Comparison of ENCODE assay signal across 8 mouse cellular contexts in the genomic region with DNA sequence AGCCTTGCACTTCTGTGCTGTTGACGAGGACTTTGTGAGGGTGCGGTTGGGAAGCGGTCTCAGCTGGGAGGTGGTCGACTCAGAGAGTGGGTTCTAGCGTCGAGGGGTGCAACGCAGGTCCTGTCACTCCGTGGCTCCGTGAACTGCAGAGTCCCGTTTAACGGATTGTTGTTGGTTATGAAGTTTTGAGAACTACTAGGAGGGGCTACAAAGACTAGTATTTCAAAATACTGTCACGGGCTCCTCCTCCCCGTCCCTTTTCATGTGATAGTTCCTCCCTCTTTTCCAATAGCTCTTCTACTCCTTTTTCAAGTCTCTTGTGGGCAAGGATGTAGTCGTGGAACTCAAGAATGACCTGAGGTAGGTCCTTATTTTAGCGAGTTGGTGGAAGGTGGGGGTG. TPM values are rescaled to one million over a fixed set of nuclear protein-coding genes. Genes with fewer than 3 reads are reported as not detected.
DNase-seq lines count a peak whose midpoint lies in the region; ATAC-seq and TF ChIP-seq lines count a peak whose summit lies in the region.

No protein-coding gene starts in this region.

- H3K9ac ChIP-seq in lung, embryonic 14.5 days, result peak overlapping the region; percentile 94
- H3K9ac ChIP-seq in embryonic facial prominence, embryonic 15.5 days, result peak overlapping the region; percentile 90
- H3K9ac ChIP-seq in limb, embryonic 12.5 days (replicated peaks), result peak overlapping the region; percentile 91
- H3K9ac ChIP-seq in neural tube, embryonic 14.5 days (replicated peaks; ENCODE audit: low read depth, low read length), result peak overlapping the region; percentile 81

- no peak; the same call in 1 of the 2 replicates for ATAC-seq in lung, embryonic 14.5 days (ENCODE audit: insufficient read depth)
- ATAC-seq in embryonic facial prominence, embryonic 15.5 days (ENCODE audit: insufficient number of reproducible peaks, low FRiP score, low TSS enrichment, low read depth), result no peak; the same call in 1 of the 2 replicates
- no peak for ATAC-seq in limb, embryonic 12.5 days (ENCODE audit: insufficient number of reproducible peaks, insufficient read depth, low FRiP score, low TSS enrichment, low read depth)
- ATAC-seq in neural tube, embryonic 14.5 days (ENCODE audit: low read depth), result no peak

- WGBS in lung, embryonic 14.5 days, result under 1% methylated on average over 15 of the region's 15 CpGs
- WGBS in embryonic facial prominence, embryonic 15.5 days, result 0% methylated on average over 15 of the region's 15 CpGs
- under 1% methylated on average over 15 of the region's 15 CpGs for WGBS in limb, embryonic 12.5 days
- WGBS in neural tube, embryonic 14.5 days, result under 1% methylated on average over 15 of the region's 15 CpGs

- peak overlapping the region; percentile 91 for H3K4me2 ChIP-seq in lung, embryonic 14.5 days
- peak overlapping the region; percentile 87 for H3K4me2 ChIP-seq in embryonic facial prominence, embryonic 15.5 days (replicated peaks)
- peak overlapping the region; percentile 72 for H3K4me2 ChIP-seq in limb, embryonic 12.5 days
- H3K4me2 ChIP-seq in neural tube, embryonic 14.5 days (ENCODE audit: low read depth, low read length), result peak overlapping the region; percentile 97

- no peaks in the 10 kb centered on the region for H3K9me3 ChIP-seq in lung, embryonic 14.5 days (ENCODE audit: low read depth, low read length)
- no peaks in the 10 kb centered on the region for H3K9me3 ChIP-seq in embryonic facial prominence, embryonic 15.5 days (replicated peaks)
- H3K9me3 ChIP-seq in limb, embryonic 12.5 days, result no peaks in the 10 kb centered on the region
- H3K9me3 ChIP-seq in neural tube, embryonic 14.5 days (ENCODE audit: control insufficient read depth, low read length), result no peaks in the 10 kb centered on the region

- no peak for TF ChIP-seq CTCF in lung, embryonic 14.5 days (IDR thresholded peaks at IDR 0.05; ENCODE audit: low read depth)

- H3K4me3 ChIP-seq in lung, embryonic 14.5 days (ENCODE audit: low read depth, low read length), result peak overlapping the region; percentile 96
- H3K4me3 ChIP-seq in embryonic facial prominence, embryonic 15.5 days (replicated peaks), result peak overlapping the region; percentile 88
- peak overlapping the region; percentile 87 for H3K4me3 ChIP-seq in limb, embryonic 12.5 days (replicated peaks)
- H3K4me3 ChIP-seq in neural tube, embryonic 14.5 days (ENCODE audit: low read depth, low read length), result peak overlapping the region; percentile 80

- H3K36me3 ChIP-seq in lung, embryonic 14.5 days (ENCODE audit: insufficient read depth), result peaks cover 25% of the 10 kb centered on the region
- peaks cover 20% of the 10 kb centered on the region for H3K36me3 ChIP-seq in embryonic facial prominence, embryonic 15.5 days
- H3K36me3 ChIP-seq in limb, embryonic 12.5 days, result peaks cover 23% of the 10 kb centered on the region
- peaks cover 8% of the 10 kb centered on the region for H3K36me3 ChIP-seq in neural tube, embryonic 14.5 days (ENCODE audit: control insufficient read depth, insufficient read depth, low read length)

- no peaks in the 10 kb centered on the region for H3K4me1 ChIP-seq in lung, embryonic 14.5 days (ENCODE audit: insufficient read depth)
- peaks cover 14% of the 10 kb centered on the region for H3K4me1 ChIP-seq in embryonic facial prominence, embryonic 15.5 days
- H3K4me1 ChIP-seq in limb, embryonic 12.5 days (replicated peaks), result peaks cover 16% of the 10 kb centered on the region
- H3K4me1 ChIP-seq in neural tube, embryonic 14.5 days (ENCODE audit: control insufficient read depth, insufficient read depth, low read length), result peaks cover 13% of the 10 kb centered on the region; the same call in 1 of the 2 replicates

- no peaks in the 10 kb centered on the region for H3K27me3 ChIP-seq in lung, embryonic 14.5 days (ENCODE audit: insufficient read depth, low read length)
- no peaks in the 10 kb centered on the region for H3K27me3 ChIP-seq in embryonic facial prominence, embryonic 15.5 days
- H3K27me3 ChIP-seq in limb, embryonic 12.5 days, result no peaks in the 10 kb centered on the region
- H3K27me3 ChIP-seq in neural tube, embryonic 14.5 days (ENCODE audit: control insufficient read depth, insufficient read depth, low read length), result no peaks in the 10 kb centered on the region

- peak overlapping the region; percentile 99 for H3K27ac ChIP-seq in lung, embryonic 14.5 days (ENCODE audit: low read depth)
- peak overlapping the region; percentile 99 for H3K27ac ChIP-seq in embryonic facial prominence, embryonic 15.5 days (replicated peaks)
- peak overlapping the region; percentile 99 for H3K27ac ChIP-seq in limb, embryonic 12.5 days
- H3K27ac ChIP-seq in neural tube, embryonic 14.5 days (ENCODE audit: low read depth, low read length), result peak overlapping the region; percentile 97; the same call in 1 of the 2 replicates

- DNase-seq in lung, embryonic 14.5 days, result peak; percentile 36
- DNase-seq in lung, postnatal 25 days (ENCODE audit: low spot score), result no peak
- no peak for DNase-seq in cerebellum, adult 8-10 months
- no peak for DNase-seq in right cerebral cortex, postnatal 10 days (ENCODE audit: low spot score in 2 of 2)
- DNase-seq in B cell, adult 2 months, result no peak

RNA-seq across cellular contexts. Expression of a gene that starts 0.7 kb away (rescaled TPM):
- polyA plus RNA-seq in lung, embryonic 14.5 days (2014; fragmentation: Nextera tagmentation; extraction: Ambion mirVana), result 241 and 265 TPM in 2 replicates
- polyA plus RNA-seq in embryonic facial prominence, embryonic 15.5 days (2015; fragmentation: Nextera tagmentation; extraction: Ambion mirVana), result 163 and 173 TPM in 2 replicates
- polyA plus RNA-seq in limb, embryonic 12.5 days (2016; fragmentation: Nextera tagmentation; extraction: Ambion mirVana), result 222 and 234 TPM in 2 replicates
- polyA plus RNA-seq in neural tube, embryonic 14.5 days (2014; fragmentation: Nextera tagmentation; extraction: Ambion mirVana), result 89.1 and 89.5 TPM in 2 replicates

RNA-seq across cellular contexts. Expression of a gene that starts 9.8 kb away (rescaled TPM):
- polyA plus RNA-seq in lung, embryonic 14.5 days (2014; fragmentation: Nextera tagmentation; extraction: Ambion mirVana), result 0.83 and 1.1 TPM in 2 replicates
- polyA plus RNA-seq in embryonic facial prominence, embryonic 15.5 days (2015; fragmentation: Nextera tagmentation; extraction: Ambion mirVana), result 0.71 and 0.77 TPM in 2 replicates
- 1.0 and 1.1 TPM in 2 replicates for polyA plus RNA-seq in limb, embryonic 12.5 days (2016; fragmentation: Nextera tagmentation; extraction: Ambion mirVana)
- polyA plus RNA-seq in neural tube, embryonic 14.5 days (2014; fragmentation: Nextera tagmentation; extraction: Ambion mirVana), result 1.6 and 2.8 TPM in 2 replicates

RNA-seq across cellular contexts. Expression of a gene that starts 10.4 kb away (rescaled TPM):
- polyA plus RNA-seq in lung, embryonic 14.5 days (2014; fragmentation: Nextera tagmentation; extraction: Ambion mirVana), result 2.0 and 2.1 TPM in 2 replicates
- 19.5 and 19.7 TPM in 2 replicates for polyA plus RNA-seq in embryonic facial prominence, embryonic 15.5 days (2015; fragmentation: Nextera tagmentation; extraction: Ambion mirVana)
- polyA plus RNA-seq in limb, embryonic 12.5 days (2016; fragmentation: Nextera tagmentation; extraction: Ambion mirVana), result 1.9 and 2.0 TPM in 2 replicates
- polyA plus RNA-seq in neural tube, embryonic 14.5 days (2014; fragmentation: Nextera tagmentation; extraction: Ambion mirVana), result 7.0 and 7.6 TPM in 2 replicates

RNA-seq across cellular contexts. Expression of a gene that starts 12.6 kb away (rescaled TPM):
- polyA plus RNA-seq in lung, embryonic 14.5 days (2014; fragmentation: Nextera tagmentation; extraction: Ambion mirVana), result 1.3 TPM in 1 of 2 replicates, not detected in the other
- not detected in 2 replicates for polyA plus RNA-seq in embryonic facial prominence, embryonic 15.5 days (2015; fragmentation: Nextera tagmentation; extraction: Ambion mirVana)
- not detected in 2 replicates for polyA plus RNA-seq in limb, embryonic 12.5 days (2016; fragmentation: Nextera tagmentation; extraction: Ambion mirVana)
- not detected in 2 replicates for polyA plus RNA-seq in neural tube, embryonic 14.5 days (2014; fragmentation: Nextera tagmentation; extraction: Ambion mirVana)

RNA-seq across cellular contexts. Expression of a gene that starts 18.5 kb away (rescaled TPM):
- polyA plus RNA-seq in lung, embryonic 14.5 days (2014; fragmentation: Nextera tagmentation; extraction: Ambion mirVana), result 135 and 161 TPM in 2 replicates
- 108 and 114 TPM in 2 replicates for polyA plus RNA-seq in embryonic facial prominence, embryonic 15.5 days (2015; fragmentation: Nextera tagmentation; extraction: Ambion mirVana)
- 169 and 171 TPM in 2 replicates for polyA plus RNA-seq in limb, embryonic 12.5 days (2016; fragmentation: Nextera tagmentation; extraction: Ambion mirVana)
- 51.4 and 56.9 TPM in 2 replicates for polyA plus RNA-seq in neural tube, embryonic 14.5 days (2014; fragmentation: Nextera tagmentation; extraction: Ambion mirVana)
